Mouse (Mus musculus) embryo, embryonic 11.5 days (tissue): Measurements from ENCODE around the gene Cops7a.

Experiments used
- DNase-seq: peaks from one replicate; pipeline ENCODE4 v3.0.0-alpha.2; 2012; ENCODE audit warnings: low read depth, low spot score

Cops7a gene

GRCm38 (mm10) chr6:124918331-124918690 is 47.0 kb downstream of the Cops7a start:
- no peak for DNase-seq

- peak; percentile 82 for DNase-seq
These were observed 47.6 kb downstream of the Cops7a start for GRCm38 (mm10) chr6:124917518-124918330.

- peak; percentile 79 for DNase-seq
These were observed 48.4 kb downstream of the Cops7a start for GRCm38 (mm10) chr6:124916695-124917517.

- DNase-seq = no peak
These were observed 49.2 kb downstream of the Cops7a start for GRCm38 (mm10) chr6:124915942-124916694.

- no peak for DNase-seq
These were observed 50.0 kb downstream of the Cops7a start for GRCm38 (mm10) chr6:124915160-124915941.

GRCm38 (mm10) chr6:124914511-124914910 is 50.8 kb downstream of the Cops7a start:
- no peak for DNase-seq

GRCm38 (mm10) chr6:124913721-124914285 is 51.5 kb downstream of the Cops7a start:
- DNase-seq = no peak

- DNase-seq = no peak
These were observed 52.1 kb downstream of the Cops7a start for GRCm38 (mm10) chr6:124913214-124913613.

- no peak for DNase-seq
These were observed 53.7 kb downstream of the Cops7a start, which contains the start of gene Lag3 for GRCm38 (mm10) chr6:124911533-124912218. Gene Lag3, minus strand, starts transcription at chr6:124911705.

GRCm38 (mm10) chr6:124910032-124910431 is 55.3 kb downstream of the Cops7a start:
- DNase-seq = no peak
